Mouse (Mus musculus) liver, postnatal 0 days (tissue): ENCODE data around the gene Trim56. TPM values are rescaled to one million over a fixed set of nuclear protein-coding genes. Genes with fewer than 3 reads are reported as not detected.
A peak's percentile ranks its signal among the peaks of the same experiment; 100 is the strongest.

ENCODE experiments used
- ATAC-seq: fragments of 200-750 bp; cut with Nextera tagmentation; 2 replicates; pipeline ENCODE4 v1.8.0; 2017; ENCODE audit warnings: mild to moderate bottlenecking, moderate library complexity
- DNase-seq: peaks from one replicate; pipeline ENCODE4 v3.0.0-alpha.2; 2016
- H3K27ac ChIP-seq: fragments of 300-500 bp; sonication (generic); 2 replicates; pipeline ENCODE4 v1.5.1; 2014; ENCODE audit warnings: antibody characterized with exemption, moderate library complexity, mild to moderate bottlenecking, low read depth
- H3K27me3 ChIP-seq: fragments of 300-500 bp; sonication (generic); 2 replicates; pipeline ENCODE4 v1.6.1; 2014; ENCODE audit warnings: low read length, control low read depth, mixed read lengths; ENCODE audit not compliant: insufficient read depth
- H3K36me3 ChIP-seq: fragments of 300-500 bp; sonication (generic); replicated peaks from 2 replicates; pipeline ENCODE4 v1.6.1; 2014; ENCODE audit warnings: mild to moderate bottlenecking, control low read depth, low read length, moderate library complexity, mixed read lengths; ENCODE audit not compliant: insufficient read depth
- H3K4me1 ChIP-seq: fragments of 300-500 bp; sonication (generic); 2 replicates; pipeline ENCODE4 v1.6.1; 2014; ENCODE audit warnings: antibody characterized with exemption, mild to moderate bottlenecking, control low read depth; ENCODE audit not compliant: insufficient read depth
- H3K4me2 ChIP-seq: fragments of 300-500 bp; sonication (generic); 2 replicates; pipeline ENCODE4 v1.6.1; 2014; ENCODE audit warnings: low read depth, mild to moderate bottlenecking, low read length, moderate library complexity, mixed read lengths
- H3K4me3 ChIP-seq: fragments of 300-500 bp; sonication (generic); 2 replicates; pipeline ENCODE4 v1.5.1; 2014; ENCODE audit warnings: low read depth, low read length
- H3K9ac ChIP-seq: fragments of 300-500 bp; sonication (generic); replicated peaks from 2 replicates; pipeline ENCODE4 v1.6.1; 2014; ENCODE audit warnings: mild to moderate bottlenecking, moderate library complexity
- H3K9me3 ChIP-seq: fragments of 300-500 bp; sonication (generic); 2 replicates; pipeline ENCODE4 v1.6.1; 2016; ENCODE audit warnings: mild to moderate bottlenecking, control low read depth, low read length, mixed read lengths
- CTCF ChIP-seq: sonication (generic); IDR thresholded peaks from 2 replicates; pipeline ENCODE4 v1.5.1; 2016; ENCODE audit warnings: antibody characterized with exemption, low read depth
- EP300 ChIP-seq: IDR thresholded peaks from 2 replicates; pipeline ENCODE4 v1.6.1; 2016; ENCODE audit warnings: antibody characterized with exemption, low read depth, mild to moderate bottlenecking
- WGBS: fragments of 180-500 bp; shearing (Covaris S2); extraction: QIAGEN DNeasy Blood & Tissue Kit; methylation state at CpG from one replicate; pipeline ENCODE4 v1.1.7; 2014; ENCODE audit not compliant: insufficient replicate concordance; 5-methylcytosine and 5-hydroxymethylcytosine counted together
- polyA plus RNA-seq: library from polyadenylated mRNA; unstranded; fragments of >200 nt; fragmentation: Nextera tagmentation; extraction: Ambion mirVana; gene quantifications from 2 replicates; pipeline ENCODE4 v1.2.1, GENCODE M21; 2015

Trim56 gene
- polyA plus RNA-seq, 1 experiment from 2014 or later: 6.4 TPM

- no peak overlapping the region for H3K4me3 ChIP-seq
- H3K9ac ChIP-seq: no peak overlapping the region
- peaks cover 17% of the 10 kb centered on the region for H3K36me3 ChIP-seq
- DNase-seq (no peak), ATAC-seq (no peak)
- no peaks in the 10 kb centered on the region for H3K9me3 ChIP-seq
- no peak overlapping the region for H3K4me2 ChIP-seq
- WGBS: 62% methylated on average over 8 of the region's 8 CpGs
- no peaks in the 10 kb centered on the region for H3K27me3 ChIP-seq
- TF ChIP-seq EP300 (no peak), CTCF (peak; percentile 23; the same call in 1 of the 2 replicates)
- peaks cover 2% of the 10 kb centered on the region; the same call in 1 of the 2 replicates for H3K4me1 ChIP-seq
- H3K27ac ChIP-seq: no peak overlapping the region
Observed at GRCm38 (mm10) chr5:137065923-137066322, 50.1 kb downstream of the Trim56 start.

DNA sequence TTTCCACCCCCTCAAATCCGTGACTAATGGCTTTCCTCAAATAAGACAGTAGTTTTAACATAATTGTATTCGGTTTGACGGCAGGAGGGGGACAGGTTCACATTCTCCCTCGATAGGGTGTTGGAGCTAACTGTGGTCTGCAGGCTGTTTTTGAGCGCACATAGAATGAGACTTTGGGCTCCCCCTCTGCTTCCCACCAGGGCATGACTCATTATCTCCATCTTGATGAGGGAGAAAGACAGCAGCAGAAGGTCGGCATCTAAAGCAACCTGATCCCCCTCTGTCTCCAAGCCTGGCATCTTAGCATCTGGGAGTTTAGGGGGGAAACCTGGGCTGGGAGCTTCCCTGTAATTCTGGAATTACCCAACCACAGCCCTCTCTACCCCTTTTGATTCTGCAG is 50.6 kb downstream of the Trim56 start:
- ATAC-seq (no peak), DNase-seq (no peak)
- no peak overlapping the region for H3K4me3 ChIP-seq
- H3K27me3 ChIP-seq: no peaks in the 10 kb centered on the region
- no peak overlapping the region for H3K9ac ChIP-seq
- TF ChIP-seq EP300: no peak
- TF ChIP-seq CTCF: no peak
- H3K4me1 ChIP-seq: no peaks in the 10 kb centered on the region
- H3K9me3 ChIP-seq: no peaks in the 10 kb centered on the region
- peaks cover 17% of the 10 kb centered on the region for H3K36me3 ChIP-seq
- no peak overlapping the region for H3K4me2 ChIP-seq
- WGBS: 66% methylated on average over 6 of the region's 6 CpGs
- H3K27ac ChIP-seq: no peak overlapping the region

DNA sequence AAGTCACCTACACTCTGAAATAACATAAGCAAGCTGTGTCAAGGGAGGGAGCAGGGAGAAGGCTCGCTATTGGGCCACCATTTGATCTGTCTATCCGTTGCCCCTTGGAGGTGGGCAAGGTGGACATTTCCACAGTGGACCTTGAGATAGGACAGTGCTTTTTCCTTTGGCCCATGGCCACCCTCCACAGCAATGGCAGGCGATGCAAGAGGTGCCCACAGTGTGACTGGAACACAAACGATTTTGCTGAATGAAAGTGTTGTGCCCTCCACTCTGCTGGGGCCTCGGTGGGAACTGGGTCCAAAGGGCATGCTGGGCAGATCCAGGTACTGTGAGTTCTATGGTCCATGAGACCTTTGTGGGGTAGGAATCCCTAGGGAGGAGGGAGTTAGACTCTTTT is 53.4 kb downstream of the Trim56 start:
- Histone ChIP-seq H3K9me3 (no peaks in the 10 kb centered on the region), H3K4me1 (no peaks in the 10 kb centered on the region), H3K27me3 (no peaks in the 10 kb centered on the region), H3K4me2 (no peak overlapping the region), H3K36me3 (peaks cover 10% of the 10 kb centered on the region), H3K9ac (no peak overlapping the region), H3K27ac (no peak overlapping the region), H3K4me3 (no peak overlapping the region)
- ATAC-seq (no peak), DNase-seq (no peak)
- 72% methylated on average over 5 of the region's 5 CpGs for WGBS
- TF ChIP-seq CTCF (no peak), EP300 (no peak)

GRCm38 (mm10) chr5:137061809-137062481 is 54.1 kb downstream of the Trim56 start:
- Histone ChIP-seq H3K36me3 (peaks cover 8% of the 10 kb centered on the region; the same call in 1 of the 2 replicates), H3K4me2 (no peak overlapping the region), H3K27ac (no peak overlapping the region), H3K4me3 (no peak overlapping the region), H3K9me3 (no peaks in the 10 kb centered on the region), H3K27me3 (no peaks in the 10 kb centered on the region), H3K9ac (no peak overlapping the region), H3K4me1 (no peaks in the 10 kb centered on the region)
- peak; percentile 76 for ATAC-seq
- 18% methylated on average over 8 of the region's 12 CpGs for WGBS
- TF ChIP-seq EP300 (no peak), CTCF (peak; percentile 62)
- DNase-seq: peak; percentile 64

Other genes with a start within 250 kb of the Trim56 start
- 0.12 TPM in 1 of 2 replicates, not detected in the other for gene Col26a1, start 233.0 kb downstream of the Trim56 start, polyA plus RNA-seq
- 9.8 and 11.5 TPM in 2 replicates for gene Ift22, start 208.1 kb downstream of the Trim56 start, polyA plus RNA-seq
- 173 and 176 TPM in 2 replicates for gene Fis1, start 162.9 kb downstream of the Trim56 start, polyA plus RNA-seq
- 6.7 and 7.0 TPM in 2 replicates for gene Cldn15, start 149.6 kb downstream of the Trim56 start, polyA plus RNA-seq
- gene Plod3, start 129.2 kb downstream of the Trim56 start, polyA plus RNA-seq: 7.6 and 8.8 TPM in 2 replicates
- 44.1 and 47.2 TPM in 2 replicates for gene Znhit1, start 128.2 kb downstream of the Trim56 start, polyA plus RNA-seq
- not detected in 2 replicates for gene Vgf, start 89.8 kb downstream of the Trim56 start, polyA plus RNA-seq
- gene Ap1s1, start 70.1 kb downstream of the Trim56 start, polyA plus RNA-seq: 57.9 and 60.7 TPM in 2 replicates
- 0.23 and 0.25 TPM in 2 replicates for gene Serpine1, start 43.9 kb downstream of the Trim56 start, polyA plus RNA-seq
- gene Muc3, start 33.1 kb upstream of the Trim56 start, polyA plus RNA-seq: not detected in 2 replicates
- 0.07 and 0.09 TPM in 2 replicates for gene Muc3a, start 96.2 kb upstream of the Trim56 start, polyA plus RNA-seq
- gene Ache, start 171.3 kb upstream of the Trim56 start, polyA plus RNA-seq: 10.3 and 11.1 TPM in 2 replicates
- 9.1 and 9.5 TPM in 2 replicates for gene Ufsp1, start 178.4 kb upstream of the Trim56 start, polyA plus RNA-seq
- 24.1 and 28.2 TPM in 2 replicates for gene Srrt, start 191.5 kb upstream of the Trim56 start, polyA plus RNA-seq
- gene Trip6, start 198.2 kb upstream of the Trim56 start, polyA plus RNA-seq: 7.5 and 9.2 TPM in 2 replicates
- 2.9 and 3.2 TPM in 2 replicates for gene Slc12a9, start 217.4 kb upstream of the Trim56 start, polyA plus RNA-seq
- gene Ephb4, start 233.9 kb upstream of the Trim56 start, polyA plus RNA-seq: 5.7 and 5.9 TPM in 2 replicates